ENCODE assay signal across 23 mouse cellular contexts in the genomic region with DNA sequence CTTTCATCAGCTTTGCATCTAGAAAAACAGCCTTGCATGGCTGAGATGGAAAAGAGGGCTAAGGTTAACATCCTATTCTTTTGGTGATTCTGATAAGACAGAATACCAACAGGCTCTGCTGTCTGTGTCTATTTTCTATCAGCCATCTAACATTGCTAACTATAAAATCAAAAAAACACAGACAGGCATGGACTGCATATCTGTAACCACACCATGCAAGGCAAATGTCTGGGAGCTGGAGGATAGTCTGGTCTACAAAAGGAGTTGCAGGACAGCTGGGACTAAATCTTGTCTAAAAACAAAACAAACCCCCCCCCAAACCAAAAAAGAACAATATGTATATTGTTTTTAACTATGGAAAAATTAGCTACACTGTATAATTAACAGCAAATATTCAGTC. TPM values are rescaled to one million over a fixed set of nuclear protein-coding genes. Genes with fewer than 3 reads are reported as not detected.
DNase-seq lines count a peak whose midpoint lies in the region; ATAC-seq lines count a peak whose summit lies in the region.
"Had no signal": no experiment of that assay in that cellular context is flagged by ENCODE, and none has a peak within 500 bp of the region (broad histone marks: within the 10 kb centered on the region; RNA-seq: fewer than 3 reads in every experiment).

No protein-coding gene starts in this region.

- no peak for DNase-seq in liver, embryonic 13.5 days
- DNase-seq in liver: no peak
- DNase-seq: adrenal gland, adult 2 months; adrenal gland, postnatal 10 days; adrenal gland, postnatal 25 days; B cell, adult 2 months; cerebellum, adult 11 months; cerebellum, adult 18-20 months; cerebellum, adult 8-10 months; cerebellum, adult 9-11 months; cerebellum, postnatal 14 days; cerebellum, postnatal 36 days; embryo, embryonic 11 days had no signal

- H3K4me3 ChIP-seq in liver, embryonic 13.5 days (replicated peaks): no peak overlapping the region
- no peak overlapping the region for H3K4me3 ChIP-seq in liver, embryonic 15.5 days (replicated peaks)
- H3K4me3 ChIP-seq in liver, embryonic 12.5 days: no peak overlapping the region
- H3K4me3 ChIP-seq: embryonic facial prominence, embryonic 13.5 days; embryonic facial prominence, embryonic 15.5 days; erythroblast, embryonic 14.5 days; forebrain, embryonic 10.5 days; forebrain, embryonic 12.5 days had no signal

- H3K9ac ChIP-seq in liver, embryonic 13.5 days: no peak overlapping the region
- no peak overlapping the region for H3K9ac ChIP-seq in liver, embryonic 15.5 days
- H3K9ac ChIP-seq in liver, embryonic 12.5 days: no peak overlapping the region
- H3K9ac ChIP-seq: embryonic facial prominence, embryonic 13.5 days; embryonic facial prominence, embryonic 15.5 days; forebrain, embryonic 12.5 days had no signal

- no peak overlapping the region for H3K27ac ChIP-seq in liver, embryonic 13.5 days
- no peak overlapping the region for H3K27ac ChIP-seq in liver, embryonic 15.5 days (replicated peaks)
- H3K27ac ChIP-seq in liver, embryonic 12.5 days: no peak overlapping the region
- H3K27ac ChIP-seq: embryonic facial prominence, embryonic 13.5 days; embryonic facial prominence, embryonic 15.5 days; forebrain, embryonic 10.5 days; forebrain, embryonic 12.5 days had no signal

- no peak overlapping the region for H3K4me2 ChIP-seq in liver, embryonic 13.5 days
- H3K4me2 ChIP-seq in liver, embryonic 15.5 days: no peak overlapping the region
- H3K4me2 ChIP-seq in liver, embryonic 12.5 days: no peak overlapping the region
- H3K4me2 ChIP-seq: embryonic facial prominence, embryonic 13.5 days; embryonic facial prominence, embryonic 15.5 days; forebrain, embryonic 12.5 days had no signal

- H3K36me3 ChIP-seq in liver, embryonic 13.5 days: peaks cover 13% of the 10 kb centered on the region
- peaks cover 13% of the 10 kb centered on the region; the same call in 1 of the 2 replicates for H3K36me3 ChIP-seq in liver, embryonic 15.5 days (replicated peaks)
- H3K36me3 ChIP-seq in liver, embryonic 12.5 days: peaks cover 24% of the 10 kb centered on the region

- ATAC-seq in liver, embryonic 13.5 days (ENCODE audit: low read depth): 0 out of 2 replicates have a peak, but pooled peaks have one; percentile 57
- peak; percentile 9; the same call in 1 of the 2 replicates for ATAC-seq in liver, embryonic 15.5 days (ENCODE audit: insufficient read depth)
- no peak for ATAC-seq in liver, embryonic 12.5 days
- no peak for ATAC-seq in CD4-positive, CD25-positive, alpha-beta regulatory T cell, adult 4 months
- ATAC-seq: forebrain, embryonic 14.5 days; forebrain, embryonic 16.5 days had no signal

- H3K9me3 ChIP-seq in liver, embryonic 13.5 days (replicated peaks): no peaks in the 10 kb centered on the region
- H3K9me3 ChIP-seq in liver, embryonic 15.5 days (replicated peaks): no peaks in the 10 kb centered on the region
- H3K9me3 ChIP-seq in liver, embryonic 12.5 days (replicated peaks): no peaks in the 10 kb centered on the region
- H3K9me3 ChIP-seq: embryonic facial prominence, embryonic 13.5 days; embryonic facial prominence, embryonic 15.5 days; forebrain, embryonic 10.5 days; forebrain, embryonic 12.5 days had no signal

- H3K27me3 ChIP-seq in liver, embryonic 13.5 days: no peaks in the 10 kb centered on the region
- H3K27me3 ChIP-seq in liver, embryonic 15.5 days: no peaks in the 10 kb centered on the region
- H3K27me3 ChIP-seq in liver, embryonic 12.5 days (replicated peaks): no peaks in the 10 kb centered on the region
- H3K27me3 ChIP-seq: embryonic facial prominence, embryonic 13.5 days; embryonic facial prominence, embryonic 15.5 days; forebrain, embryonic 12.5 days had no signal

- no peaks in the 10 kb centered on the region for H3K4me1 ChIP-seq in liver, embryonic 13.5 days (replicated peaks)
- H3K4me1 ChIP-seq in liver, embryonic 15.5 days (replicated peaks): no peaks in the 10 kb centered on the region
- H3K4me1 ChIP-seq in liver, embryonic 12.5 days: no peaks in the 10 kb centered on the region
- H3K4me1 ChIP-seq: embryonic facial prominence, embryonic 13.5 days; embryonic facial prominence, embryonic 15.5 days; forebrain, embryonic 10.5 days; forebrain, embryonic 12.5 days had no signal

RNA-seq across cellular contexts. Expression of gene Dzip3, which starts 14.0 kb away (rescaled TPM):
- 7.0 and 9.8 TPM in 2 replicates for polyA plus RNA-seq in liver, embryonic 13.5 days (2015; fragmentation: Nextera tagmentation; extraction: Ambion mirVana)
- 4.4 and 4.9 TPM in 2 replicates for polyA plus RNA-seq in liver, embryonic 15.5 days (2015; fragmentation: Nextera tagmentation; extraction: Ambion mirVana)
- polyA plus RNA-seq in liver, embryonic 12.5 days (2016; fragmentation: Nextera tagmentation; extraction: Ambion mirVana): 11.4 and 12.3 TPM in 2 replicates
- polyA plus RNA-seq in CD4-positive, CD25-positive, alpha-beta regulatory T cell, adult 4 months (2017; shearing (Covaris generic)): 1 to 10 TPM; 5.4 to 5.6 TPM

RNA-seq across cellular contexts. Expression of gene Cip2a, which starts 14.0 kb away (rescaled TPM):
- 19.2 and 27.1 TPM in 2 replicates for polyA plus RNA-seq in liver, embryonic 13.5 days (2015; fragmentation: Nextera tagmentation; extraction: Ambion mirVana)
- polyA plus RNA-seq in liver, embryonic 15.5 days (2015; fragmentation: Nextera tagmentation; extraction: Ambion mirVana): 16.4 and 17.5 TPM in 2 replicates
- 24.1 and 24.7 TPM in 2 replicates for polyA plus RNA-seq in liver, embryonic 12.5 days (2016; fragmentation: Nextera tagmentation; extraction: Ambion mirVana)
- polyA plus RNA-seq in CD4-positive, CD25-positive, alpha-beta regulatory T cell, adult 4 months (2017; shearing (Covaris generic)): 1 to 10 TPM; 4.5 to 5.5 TPM

Comparison
In these comparisons a context has a peak if more than half of its experiments do, and no peak if none do; other contexts are left out.
1. ATAC-seq: peak in liver, embryonic 13.5 days (single experiment) and liver, embryonic 15.5 days (single experiment); none in liver, embryonic 12.5 days (single experiment) and CD4-positive, CD25-positive, alpha-beta regulatory T cell, adult 4 months (single experiment).